Mouse (Mus musculus): ENCODE results near the gene Sufu.

DNA sequence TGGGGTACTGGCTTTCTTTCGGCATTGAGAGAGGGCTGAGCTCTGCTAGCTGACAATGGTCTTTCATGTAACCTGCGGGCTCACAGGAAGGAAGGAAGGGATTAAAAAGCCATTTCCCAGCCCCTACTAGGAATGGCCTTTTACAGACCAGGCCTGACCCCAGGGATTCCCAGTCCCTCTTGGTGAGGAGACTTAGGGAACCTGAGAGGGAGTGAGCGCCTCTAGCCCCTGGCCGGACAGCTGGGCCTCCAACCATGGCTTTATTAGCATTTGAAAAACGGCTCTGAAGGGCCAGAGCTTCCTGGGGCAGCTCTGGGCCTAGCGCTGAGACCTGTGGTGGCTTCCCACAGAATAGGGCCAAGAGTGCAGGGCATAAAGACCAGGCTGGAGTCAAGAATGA, 46.8 kb downstream of the Sufu start:
- no peak for TF ChIP-seq GATA1 (IDR thresholded peaks at IDR 0.05; ENCODE audit: low read length)
- TF ChIP-seq TAL1 (IDR thresholded peaks at IDR 0.05; ENCODE audit: low read length) = no peak

Data from erythroblast, embryonic 14.5 days (primary cell).